Mouse (Mus musculus) midbrain, embryonic 12.5 days (tissue): ENCODE measurements at regions not wholly inside any gene's neighbourhood (a gene's known extent, or its start where the extent isn't known, plus 50 kb on each side); places are given as distances from the start of the nearest gene placed in this dataset.

Experiments used
- ATAC-seq: fragments of 200-750 bp; cut with Nextera tagmentation; 2 replicates; pipeline ENCODE4 v1.8.0; 2017; ENCODE audit warnings: low read depth, moderate TSS enrichment, moderate library complexity; ENCODE audit not compliant: low FRiP score
- H3K27ac ChIP-seq: fragments of 300-500 bp; sonication (generic); replicated peaks from 2 replicates; pipeline ENCODE4 v1.5.1; 2016; ENCODE audit warnings: mild to moderate bottlenecking
- H3K27me3 ChIP-seq: fragments of 300-500 bp; sonication (generic); 2 replicates; pipeline ENCODE4 v1.6.1; 2016; ENCODE audit warnings: mild to moderate bottlenecking
- H3K36me3 ChIP-seq: fragments of 300-500 bp; sonication (generic); 2 replicates; pipeline ENCODE4 v1.6.1; 2016
- H3K4me1 ChIP-seq: fragments of 300-500 bp; sonication (generic); 2 replicates; pipeline ENCODE4 v1.6.1; 2016
- H3K4me2 ChIP-seq: fragments of 300-500 bp; sonication (generic); replicated peaks from 2 replicates; pipeline ENCODE4 v1.6.1; 2016; ENCODE audit warnings: mild to moderate bottlenecking, moderate library complexity
- H3K4me3 ChIP-seq: fragments of 300-500 bp; sonication (generic); 2 replicates; pipeline ENCODE4 v1.5.1; 2016; ENCODE audit warnings: mild to moderate bottlenecking
- H3K9ac ChIP-seq: fragments of 300-500 bp; sonication (generic); replicated peaks from 2 replicates; pipeline ENCODE4 v1.6.1; 2016; ENCODE audit warnings: mild to moderate bottlenecking, moderate library complexity
- H3K9me3 ChIP-seq: fragments of 300-500 bp; sonication (generic); 2 replicates; pipeline ENCODE4 v1.6.1; 2016; ENCODE audit warnings: mild to moderate bottlenecking
- WGBS: fragments of 180-500 bp; shearing (Covaris S2); methylation state at CpG from one replicate; pipeline ENCODE4 v1.1.7; 2016; 5-methylcytosine and 5-hydroxymethylcytosine counted together

DNA sequence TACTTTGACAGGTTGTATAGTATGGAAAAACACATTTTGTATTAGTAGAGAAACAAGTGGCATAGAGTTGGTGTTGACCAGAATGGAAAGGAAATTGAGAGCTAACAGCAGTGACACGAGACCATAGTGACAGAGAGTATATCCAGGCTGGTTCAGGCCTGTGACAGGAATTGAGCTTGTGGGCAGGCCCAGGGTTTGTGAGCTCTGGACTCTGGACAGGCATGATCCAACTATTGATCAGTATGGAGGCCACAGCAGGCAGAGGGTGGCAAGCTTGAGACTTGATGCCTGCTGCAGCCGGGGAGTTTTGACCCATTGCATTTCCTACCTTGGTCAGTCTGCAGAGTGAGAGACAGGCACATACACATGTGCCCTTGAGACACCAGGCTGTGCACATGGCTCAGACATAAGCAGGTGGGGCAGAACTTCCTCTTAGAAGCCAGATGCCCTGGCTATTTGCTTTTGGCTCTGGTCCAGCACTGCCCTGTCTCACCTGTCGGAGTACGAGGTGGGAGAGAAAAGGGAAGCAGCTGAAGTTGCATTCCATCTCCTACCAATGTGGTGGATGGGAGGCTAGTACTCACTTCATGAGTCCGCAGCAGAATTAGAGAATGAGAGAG lies 1006.2 kb upstream of the Cdh20 start:
- ATAC-seq: no peak

DNA sequence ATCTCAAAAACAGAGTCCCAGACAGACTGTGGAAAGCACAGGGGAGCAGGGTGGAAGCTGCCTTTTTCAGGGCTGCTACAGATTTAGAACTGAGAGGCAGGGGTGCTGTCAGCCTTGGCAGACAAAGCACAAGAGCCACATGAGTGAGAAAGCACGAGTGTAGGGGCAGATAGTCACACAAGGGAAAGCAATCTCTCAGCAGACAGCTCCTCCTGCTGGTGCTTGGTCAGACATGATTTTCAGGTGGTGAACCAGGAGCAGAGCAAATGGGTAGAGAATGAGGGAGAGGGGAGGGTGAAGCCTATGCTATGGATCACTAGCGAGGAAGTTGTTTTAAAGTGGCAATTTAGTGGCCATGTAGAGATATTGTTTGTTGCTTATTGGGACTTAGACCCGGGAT lies 1005.6 kb upstream of the Cdh20 start:
- Histone ChIP-seq H3K36me3 (no peaks in the 10 kb centered on the region), H3K4me3 (no peak overlapping the region), H3K9me3 (no peaks in the 10 kb centered on the region), H3K27ac (no peak overlapping the region), H3K4me2 (no peak overlapping the region), H3K4me1 (no peaks in the 10 kb centered on the region), H3K27me3 (no peaks in the 10 kb centered on the region), H3K9ac (no peak overlapping the region)
- no peak for ATAC-seq
- 44% methylated on average over 3 of the region's 3 CpGs for WGBS

More for the DNA sequence above, 1006.2 kb upstream of the Cdh20 start:
- no peak overlapping the region for H3K9ac ChIP-seq
- H3K36me3 ChIP-seq: no peaks in the 10 kb centered on the region
- H3K27ac ChIP-seq: no peak overlapping the region
- no peak overlapping the region for H3K4me2 ChIP-seq
- no peak overlapping the region for H3K4me3 ChIP-seq
- no peaks in the 10 kb centered on the region for H3K27me3 ChIP-seq
- H3K4me1 ChIP-seq: no peaks in the 10 kb centered on the region
- WGBS: 90% methylated on average over 5 of the region's 5 CpGs
- H3K9me3 ChIP-seq: no peaks in the 10 kb centered on the region

DNA sequence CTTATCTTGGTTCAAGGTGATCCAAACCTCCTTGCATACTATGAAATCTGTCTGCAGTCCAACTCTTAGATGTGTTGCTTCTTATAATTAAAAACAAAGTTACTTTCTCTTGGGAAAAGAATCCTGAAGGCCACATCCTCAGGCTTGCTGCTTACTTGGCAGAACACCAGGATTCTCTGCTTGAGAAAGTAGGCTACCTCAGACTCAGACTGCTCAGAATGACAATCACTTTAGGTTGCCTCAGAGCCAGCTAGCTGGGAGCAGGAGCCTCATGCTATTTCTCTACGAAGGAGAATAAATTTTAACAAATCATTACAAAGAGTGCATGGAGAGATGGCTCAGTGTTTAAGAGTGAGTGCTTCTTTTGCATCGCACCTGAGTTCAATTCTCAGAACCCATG lies 1001.0 kb upstream of the Cdh20 start:
- Histone ChIP-seq H3K36me3 (no peaks in the 10 kb centered on the region), H3K4me1 (no peaks in the 10 kb centered on the region), H3K27me3 (no peaks in the 10 kb centered on the region), H3K9me3 (no peaks in the 10 kb centered on the region), H3K27ac (no peak overlapping the region), H3K4me3 (no peak overlapping the region), H3K4me2 (no peak overlapping the region), H3K9ac (no peak overlapping the region)
- WGBS: 75% methylated on average over 2 of the region's 2 CpGs
- no peak for ATAC-seq

DNA sequence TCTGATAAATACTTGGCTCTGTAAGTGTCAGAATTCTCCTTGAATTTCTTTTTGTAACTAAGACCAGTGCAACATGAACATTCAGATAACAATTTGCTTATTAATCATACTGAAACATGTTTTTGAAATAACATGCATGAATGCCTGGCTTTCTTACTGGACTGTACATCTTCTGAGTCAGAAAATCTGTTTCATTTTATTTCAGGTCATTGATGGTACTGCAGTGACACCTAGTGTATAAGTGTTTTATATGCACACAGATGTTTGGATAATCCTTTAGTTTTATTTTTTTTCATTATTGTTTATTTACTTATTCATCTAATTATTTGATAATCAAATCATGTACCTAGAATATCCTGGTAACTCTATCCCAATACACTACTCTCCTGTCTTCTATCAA lies 983.6 kb upstream of the Cdh20 start:
- H3K27me3 ChIP-seq: no peaks in the 10 kb centered on the region
- H3K4me2 ChIP-seq: no peak overlapping the region
- H3K4me3 ChIP-seq: no peak overlapping the region
- no peak overlapping the region for H3K9ac ChIP-seq
- H3K4me1 ChIP-seq: no peaks in the 10 kb centered on the region
- no peaks in the 10 kb centered on the region for H3K9me3 ChIP-seq
- no peak overlapping the region for H3K27ac ChIP-seq
- no peak for ATAC-seq
- no peaks in the 10 kb centered on the region for H3K36me3 ChIP-seq

DNA sequence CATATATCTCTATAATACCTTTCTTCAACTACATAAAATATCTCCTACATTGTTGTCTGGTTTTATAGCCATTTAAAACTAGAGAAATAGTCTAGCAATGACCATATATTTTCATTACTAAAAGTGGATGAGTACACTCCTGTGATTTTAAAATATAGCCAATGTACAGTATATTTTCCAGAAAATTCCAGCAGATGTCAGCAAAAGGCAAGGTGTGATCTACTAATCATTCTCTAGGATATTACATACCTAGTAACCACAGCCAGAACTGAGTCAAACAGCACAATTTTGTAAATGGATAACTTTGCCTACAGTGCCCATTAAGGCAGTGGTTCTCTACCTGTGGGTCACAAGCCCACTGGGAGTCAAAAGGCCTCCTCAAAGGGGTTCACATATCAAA lies 972.0 kb upstream of the Cdh20 start:
- Histone ChIP-seq H3K4me3 (no peak overlapping the region), H3K27me3 (no peaks in the 10 kb centered on the region), H3K27ac (no peak overlapping the region), H3K9me3 (no peaks in the 10 kb centered on the region), H3K9ac (no peak overlapping the region), H3K36me3 (no peaks in the 10 kb centered on the region), H3K4me1 (no peaks in the 10 kb centered on the region), H3K4me2 (no peak overlapping the region)
- no peak for ATAC-seq

DNA sequence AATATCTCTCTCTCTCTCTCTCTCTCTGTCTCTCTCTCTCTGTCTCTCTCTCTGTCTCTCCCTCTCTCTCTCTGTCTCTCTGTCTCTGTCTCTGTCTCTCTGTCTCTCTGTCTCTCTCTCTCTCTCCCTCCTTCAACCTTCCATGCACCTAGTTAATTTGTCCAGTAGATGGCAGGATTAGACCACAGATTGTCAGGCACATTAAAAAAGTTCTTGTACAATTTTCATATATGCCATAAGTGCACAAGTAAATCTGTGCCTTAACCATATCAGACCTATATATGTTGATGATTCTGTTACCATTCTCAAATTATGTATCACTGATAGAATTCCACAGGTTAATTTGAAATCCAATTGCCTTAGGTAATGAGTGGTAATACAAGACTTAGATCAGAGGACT lies 969.0 kb upstream of the Cdh20 start:
- Histone ChIP-seq H3K9me3 (no peaks in the 10 kb centered on the region), H3K4me2 (no peak overlapping the region), H3K27me3 (no peaks in the 10 kb centered on the region), H3K9ac (no peak overlapping the region), H3K4me3 (no peak overlapping the region), H3K36me3 (no peaks in the 10 kb centered on the region), H3K27ac (no peak overlapping the region), H3K4me1 (no peaks in the 10 kb centered on the region)
- peak; percentile 49 for ATAC-seq

- Histone ChIP-seq H3K36me3 (no peaks in the 10 kb centered on the region), H3K9me3 (no peaks in the 10 kb centered on the region), H3K27ac (no peak overlapping the region), H3K4me2 (no peak overlapping the region), H3K4me3 (no peak overlapping the region), H3K27me3 (no peaks in the 10 kb centered on the region), H3K9ac (no peak overlapping the region), H3K4me1 (no peaks in the 10 kb centered on the region)
- WGBS: 71% methylated on average over 3 of the region's 3 CpGs
- no peak for ATAC-seq
These were observed 950.4 kb upstream of the Cdh20 start for GRCm38 (mm10) chr1:103817946-103818345.
